Mouse (Mus musculus) testis, adult 2 months (tissue): ENCODE results near the gene Tssk4.

Experiments used
- CTCF ChIP-seq: fragments of 200-500 bp; IDR thresholded peaks from 2 replicates; pipeline ENCODE4 v1.5.1; 2012; ENCODE audit warnings: low read depth, mild to moderate bottlenecking, inconsistent platforms, low read length, moderate library complexity; ENCODE audit not compliant: control insufficient read depth, insufficient read depth, insufficient replicate concordance
- POLR2A ChIP-seq: fragments of 200-500 bp; IDR thresholded peaks from 2 replicates; pipeline ENCODE4 v1.6.1; 2012; ENCODE audit warnings: low read depth, mild to moderate bottlenecking, inconsistent platforms, low read length, moderate library complexity; ENCODE audit not compliant: control insufficient read depth

- TF ChIP-seq CTCF (no peak), POLR2A (no peak)
Measured at GRCm38 (mm10) chr14:55634874-55635522, 15.0 kb upstream of the Tssk4 start.
